Mouse (Mus musculus) layer of hippocampus, postnatal 25 days (tissue): ENCODE measurements around the gene Nr1h2. TPM values are rescaled to one million over a fixed set of nuclear protein-coding genes. Genes with fewer than 3 reads are reported as not detected.

Source experiments
- DNase-seq, 2 experiments: peaks; one replicate each; pipeline ENCODE4 v3.0.0; 2022; ENCODE audit warnings: mixed read lengths in 2 of 2, low spot score in 1 of 2; ENCODE audit errors: extremely low spot score in 1 of 2
- total RNA-seq, 2 experiments: library from RNA; stranded (reverse); gene quantifications; 2 replicates each; pipeline ENCODE4 v1.2.3; 2021

The Nr1h2 gene
- total RNA-seq, 2 experiments from 2014 or later = 60.6 to 66.3 TPM

- no peak for DNase-seq
Measured at GRCm38 (mm10) chr7:44551731-44552130, 2.0 kb downstream of the Nr1h2 start.

- no peak for DNase-seq
Measured at GRCm38 (mm10) chr7:44551301-44551700, 2.5 kb downstream of the Nr1h2 start.

- no peak for DNase-seq
Measured at GRCm38 (mm10) chr7:44550409-44550678, 3.4 kb downstream of the Nr1h2 start.

GRCm38 (mm10) chr7:44549621-44550408 is 3.9 kb downstream of the Nr1h2 start:
- no peak for DNase-seq

GRCm38 (mm10) chr7:44548497-44549087 is 5.2 kb downstream of the Nr1h2 start, which contains the start of gene Pold1:
Gene Pold1, minus strand, starts transcription at chr7:44548849.
- DNase-seq = peak; percentile 95 to 97

- DNase-seq = no peak
Measured at GRCm38 (mm10) chr7:44547725-44548124, 6.0 kb downstream of the Nr1h2 start.

- DNase-seq = no peak
Measured at GRCm38 (mm10) chr7:44547041-44547440, 6.7 kb downstream of the Nr1h2 start.

GRCm38 (mm10) chr7:44546274-44546673 is 7.5 kb downstream of the Nr1h2 start:
- DNase-seq = no peak

- DNase-seq = no peak
Measured at GRCm38 (mm10) chr7:44543071-44543470, 10.7 kb downstream of the Nr1h2 start.

- DNase-seq = no peak
Measured at GRCm38 (mm10) chr7:44542555-44542954, 11.2 kb downstream of the Nr1h2 start.

GRCm38 (mm10) chr7:44538756-44539624 is 14.8 kb downstream of the Nr1h2 start:
- no peak for DNase-seq

- DNase-seq = no peak
Measured at GRCm38 (mm10) chr7:44537496-44537895, 16.3 kb downstream of the Nr1h2 start.

- DNase-seq = no peak
Measured at GRCm38 (mm10) chr7:44537009-44537408, 16.7 kb downstream of the Nr1h2 start.

GRCm38 (mm10) chr7:44536590-44536968 is 17.2 kb downstream of the Nr1h2 start:
- DNase-seq = peak in 1 of 2 experiments; percentile 38

GRCm38 (mm10) chr7:44535657-44536589 is 17.8 kb downstream of the Nr1h2 start:
- no peak for DNase-seq

GRCm38 (mm10) chr7:44534656-44535441 is 18.9 kb downstream of the Nr1h2 start:
- no peak for DNase-seq

- DNase-seq = no peak
Measured at GRCm38 (mm10) chr7:44534242-44534641, 19.5 kb downstream of the Nr1h2 start.

- DNase-seq = no peak
Measured at GRCm38 (mm10) chr7:44533746-44534045, 20.1 kb downstream of the Nr1h2 start.

- no peak for DNase-seq
Measured at GRCm38 (mm10) chr7:44532918-44533745, 20.6 kb downstream of the Nr1h2 start.
